Mouse (Mus musculus): Measurements from ENCODE around the gene Tmem150b.

- TF ChIP-seq CTCF (conservative IDR thresholded peaks at IDR 0.05; ENCODE audit: low read length) (no peak), NANOG (IDR thresholded peaks at IDR 0.05; ENCODE audit: borderline replicate concordance, low read length) (no peak), POU5F1 (IDR thresholded peaks at IDR 0.05; ENCODE audit: borderline replicate concordance, low read length) (no peak)
Measured at GRCm38 (mm10) chr7:4746326-4746980, 21.4 kb upstream of the Tmem150b start.
